25 mouse cellular contexts compared by ENCODE assay signal in the genomic region with DNA sequence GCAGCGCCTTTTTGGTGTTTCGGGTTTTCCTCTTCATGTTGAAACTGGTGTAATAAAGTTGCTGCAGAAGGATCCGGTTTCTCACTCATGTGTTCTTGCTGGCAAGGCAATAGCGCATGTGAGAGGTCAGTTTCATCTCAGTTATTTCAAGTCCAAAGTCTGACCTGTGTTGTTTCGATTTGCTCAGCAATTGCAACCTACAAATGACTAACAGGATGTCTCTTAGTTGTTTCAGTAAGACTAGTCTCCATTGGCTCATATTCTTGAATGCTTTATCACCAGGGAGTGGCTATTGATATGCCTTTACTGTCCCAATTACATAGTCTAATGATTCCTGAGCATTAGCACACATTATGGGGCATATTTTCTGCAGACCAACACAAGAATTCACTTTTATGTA.
"Had no signal": no experiment of that assay in that cellular context is flagged by ENCODE, and none has a peak within 500 bp of the region (broad histone marks: within the 10 kb centered on the region; RNA-seq: fewer than 3 reads in every experiment).

No protein-coding gene starts in this region.

- H3K36me3 ChIP-seq: heart, embryonic 10.5 days; heart, embryonic 12.5 days; hindbrain, embryonic 10.5 days; hindbrain, embryonic 12.5 days; intestine, embryonic 15.5 days; limb, embryonic 10.5 days; limb, embryonic 12.5 days; liver, embryonic 13.5 days; liver, embryonic 15.5 days had no signal

- ATAC-seq: hindbrain, embryonic 16.5 days; inflammation-experienced regulatory T-cells, adult 6 months; intestine, embryonic 15.5 days; liver, postnatal 0 days had no signal

- H3K4me2 ChIP-seq: heart, embryonic 12.5 days; hindbrain, embryonic 12.5 days; hindbrain, embryonic 14.5 days; intestine, embryonic 15.5 days; limb, embryonic 12.5 days; liver, embryonic 11.5 days; liver, embryonic 13.5 days; liver, embryonic 15.5 days had no signal

- H3K9ac ChIP-seq: heart, embryonic 12.5 days; hindbrain, embryonic 12.5 days; hindbrain, embryonic 14.5 days; intestine, embryonic 15.5 days; limb, embryonic 12.5 days; liver, embryonic 13.5 days; liver, embryonic 15.5 days; liver, postnatal 0 days had no signal

- H3K27ac ChIP-seq: gastrocnemius, adult 2 months; heart, embryonic 10.5 days; hindbrain, embryonic 10.5 days; hindbrain, embryonic 12.5 days; hindbrain, embryonic 14.5 days; intestine, embryonic 15.5 days; kidney, postnatal 0 days; layer of hippocampus, adult 2 months; left cerebral cortex, adult 2 months; limb, embryonic 10.5 days; limb, embryonic 12.5 days; liver, embryonic 13.5 days; liver, embryonic 15.5 days had no signal

- H3K4me1 ChIP-seq: heart, embryonic 10.5 days; heart, embryonic 12.5 days; hindbrain, embryonic 10.5 days; hindbrain, embryonic 12.5 days; intestine, embryonic 15.5 days; limb, embryonic 10.5 days; limb, embryonic 12.5 days; liver, embryonic 13.5 days; liver, embryonic 15.5 days had no signal

- H3K4me3 ChIP-seq: gastrocnemius, adult 2 months; heart, embryonic 10.5 days; heart, embryonic 12.5 days; hindbrain, embryonic 10.5 days; hindbrain, embryonic 12.5 days; intestine, embryonic 15.5 days; layer of hippocampus, adult 2 months; left cerebral cortex, adult 2 months; limb, embryonic 10.5 days; limb, embryonic 12.5 days; liver, embryonic 13.5 days; liver, embryonic 15.5 days had no signal

- H3K27me3 ChIP-seq: heart, embryonic 12.5 days; hindbrain, embryonic 12.5 days; intestine, embryonic 15.5 days; limb, embryonic 12.5 days; liver, embryonic 13.5 days; liver, embryonic 15.5 days had no signal

- DNase-seq: gastrocnemius, adult 2 months; gastrocnemius, postnatal 10 days; gastrocnemius, postnatal 25 days; heart, adult 18-20 months; heart, postnatal 10 days; heart, postnatal 4 days; kidney, postnatal 25 days; kidney, postnatal 4 days; liver, embryonic 13.5 days; liver, postnatal 0 days had no signal

- H3K9me3 ChIP-seq: heart, embryonic 10.5 days; heart, embryonic 12.5 days; hindbrain, embryonic 10.5 days; hindbrain, embryonic 12.5 days; intestine, embryonic 15.5 days; limb, embryonic 10.5 days; limb, embryonic 12.5 days; liver, embryonic 13.5 days; liver, embryonic 15.5 days had no signal
